Mouse (Mus musculus): Measurements from ENCODE around the gene Flnb.

Flnb gene

DNA sequence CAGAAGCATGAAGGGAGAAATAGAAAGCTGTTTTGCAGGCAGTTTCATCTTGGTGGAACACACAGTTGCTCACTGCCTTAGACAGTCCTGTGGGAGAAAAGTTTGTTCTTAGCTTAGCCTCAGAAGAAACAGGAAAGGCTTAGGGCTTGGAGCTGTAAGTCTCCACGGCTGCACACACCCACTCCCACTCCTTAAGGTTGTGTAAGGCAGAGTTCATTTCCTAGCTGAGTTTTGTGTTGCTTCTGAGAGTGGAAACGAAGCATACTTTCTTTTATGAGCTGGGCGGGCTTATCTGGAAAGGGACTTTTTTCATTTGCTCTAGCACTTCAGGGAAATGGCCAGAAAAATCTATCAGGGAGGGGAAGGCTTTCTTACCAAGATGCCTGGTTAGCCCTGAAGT lies 82.2 kb downstream of the Flnb start:
- no peak for DNase-seq (ENCODE audit: low spot score in 2 of 2)

GRCm38 (mm10) chr14:7900481-7901049 lies 82.8 kb downstream of the Flnb start:
- DNase-seq (ENCODE audit: low spot score in 2 of 2): peak; percentile 57 to 68

DNA sequence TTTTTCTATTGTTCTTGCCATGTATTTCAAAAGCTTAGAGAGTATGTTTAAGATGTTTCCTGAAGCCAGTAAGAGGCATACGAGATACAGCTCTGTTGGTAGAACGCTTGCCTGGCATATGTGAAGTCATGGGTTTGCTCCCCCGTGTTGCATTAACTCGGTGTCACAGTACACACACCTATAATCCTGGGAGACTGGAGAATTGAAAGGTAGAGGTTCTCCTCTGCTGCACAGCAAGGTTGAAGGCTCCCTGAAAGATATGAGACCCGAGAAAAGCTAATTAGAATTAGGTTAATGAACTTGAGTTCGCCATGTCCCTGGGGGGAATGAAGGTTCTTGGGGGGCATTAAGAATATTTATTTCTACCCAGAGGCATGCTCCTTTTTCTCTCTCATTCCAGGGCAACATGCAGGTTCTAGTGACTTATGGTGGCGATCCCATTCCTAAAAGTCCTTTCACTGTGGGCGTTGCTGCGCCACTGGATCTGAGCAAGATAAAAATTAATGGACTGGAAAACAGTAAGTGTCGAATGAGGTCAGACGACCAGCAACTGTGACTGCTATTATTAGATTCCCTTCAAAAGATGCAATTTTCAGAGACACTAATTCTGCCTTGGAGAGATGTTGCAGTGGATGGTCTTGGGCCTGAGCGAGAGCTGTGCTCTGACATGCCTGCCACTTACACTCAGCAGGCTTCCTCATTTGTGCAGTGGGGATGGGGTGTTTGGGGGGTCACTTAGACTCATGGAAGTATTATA lies 83.9 kb downstream of the Flnb start:
- no peak for DNase-seq (ENCODE audit: low spot score in 2 of 2)

DNA sequence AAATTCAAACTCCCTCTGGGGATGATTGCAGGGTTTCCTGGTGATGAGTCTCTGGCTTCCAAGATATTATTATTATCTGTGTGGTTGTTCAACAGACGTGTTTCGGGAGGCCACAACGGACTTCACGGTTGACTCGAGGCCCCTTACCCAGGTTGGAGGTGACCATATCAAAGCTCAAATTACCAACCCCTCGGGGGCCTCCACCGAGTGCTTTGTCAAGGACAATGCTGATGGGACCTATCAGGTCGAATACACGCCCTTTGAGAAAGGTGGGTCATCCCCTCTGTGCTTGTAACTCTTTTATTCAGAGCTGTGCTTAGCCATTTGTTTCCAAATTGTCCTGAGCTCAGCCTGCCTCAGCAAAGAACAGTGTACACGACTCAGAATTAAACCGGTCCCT lies 89.3 kb downstream of the Flnb start:
- no peak for DNase-seq (ENCODE audit: low spot score in 2 of 2)

DNA sequence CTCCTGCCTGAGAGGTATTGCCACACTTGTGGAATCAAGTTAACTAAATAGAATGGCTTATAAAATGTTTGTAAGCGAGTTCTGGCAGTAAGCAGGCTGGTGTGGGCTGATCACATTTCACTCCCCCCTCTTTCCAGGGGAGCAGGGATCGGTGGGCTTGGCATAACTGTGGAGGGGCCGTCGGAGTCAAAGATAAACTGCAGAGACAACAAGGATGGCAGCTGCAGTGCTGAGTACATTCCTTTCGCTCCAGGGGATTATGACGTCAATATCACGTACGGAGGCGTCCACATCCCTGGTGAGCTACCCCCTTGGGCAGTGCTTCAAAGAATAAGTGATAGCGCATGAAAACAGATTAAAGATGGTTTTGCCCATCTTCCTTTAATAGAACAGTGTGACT lies 91.7 kb downstream of the Flnb start:
- no peak for DNase-seq (ENCODE audit: low spot score in 2 of 2)

- DNase-seq (ENCODE audit: low spot score in 2 of 2): no peak
These were observed 96.1 kb downstream of the Flnb start for GRCm38 (mm10) chr14:7913842-7914241.

GRCm38 (mm10) chr14:7914461-7914860 lies 96.7 kb downstream of the Flnb start:
- no peak for DNase-seq (ENCODE audit: low spot score in 2 of 2)

GRCm38 (mm10) chr14:7918150-7918991 lies 100.6 kb downstream of the Flnb start:
- DNase-seq (ENCODE audit: low spot score in 2 of 2): no peak

DNA sequence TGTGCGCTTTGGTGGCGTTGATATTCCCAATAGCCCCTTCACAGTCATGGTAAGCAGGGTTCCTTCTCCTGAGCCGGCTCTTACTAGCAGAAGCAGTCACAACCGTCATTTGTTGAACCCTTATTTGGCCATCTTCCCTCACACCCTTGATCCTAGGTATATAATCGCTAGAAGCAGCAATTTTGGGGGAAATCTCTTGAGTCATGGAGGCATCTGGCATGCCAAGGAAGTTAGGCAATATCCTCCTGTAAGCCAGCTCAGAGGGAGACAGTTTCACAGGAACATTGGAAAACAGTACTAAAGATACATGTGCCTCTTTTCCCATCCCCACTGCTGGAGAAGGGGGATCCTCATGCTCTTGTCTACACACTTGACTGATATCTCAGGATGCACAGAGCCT lies 101.6 kb downstream of the Flnb start:
- DNase-seq (ENCODE audit: low spot score in 2 of 2): no peak

GRCm38 (mm10) chr14:7919921-7920320 lies 102.2 kb downstream of the Flnb start:
- DNase-seq (ENCODE audit: low spot score in 2 of 2): no peak

DNA sequence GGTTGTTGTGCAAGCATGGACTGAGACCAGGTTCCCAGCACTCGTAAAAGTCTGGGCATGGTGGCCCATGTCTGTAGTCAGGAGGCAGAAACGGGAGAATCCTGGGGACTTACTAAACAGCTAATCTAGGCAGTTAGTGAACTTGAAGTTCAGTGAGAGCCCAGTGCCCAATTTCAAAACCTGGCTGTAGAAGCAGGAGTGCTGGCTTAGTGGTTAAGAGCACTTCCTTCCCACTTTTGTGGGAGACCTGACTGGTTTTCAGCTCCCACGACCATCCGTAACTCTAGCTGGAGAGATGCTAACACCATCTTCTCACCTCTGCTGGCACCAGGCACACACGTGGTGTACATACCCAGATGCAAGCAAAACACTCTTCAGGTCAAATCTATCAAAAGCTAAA lies 103.7 kb downstream of the Flnb start:
- no peak for DNase-seq (ENCODE audit: low spot score in 2 of 2)

- no peak for DNase-seq (ENCODE audit: low spot score in 2 of 2)
These were observed 105.9 kb downstream of the Flnb start for GRCm38 (mm10) chr14:7923635-7924034.

GRCm38 (mm10) chr14:7928362-7928761 lies 110.6 kb downstream of the Flnb start:
- no peak for DNase-seq (ENCODE audit: low spot score in 2 of 2)

DNA sequence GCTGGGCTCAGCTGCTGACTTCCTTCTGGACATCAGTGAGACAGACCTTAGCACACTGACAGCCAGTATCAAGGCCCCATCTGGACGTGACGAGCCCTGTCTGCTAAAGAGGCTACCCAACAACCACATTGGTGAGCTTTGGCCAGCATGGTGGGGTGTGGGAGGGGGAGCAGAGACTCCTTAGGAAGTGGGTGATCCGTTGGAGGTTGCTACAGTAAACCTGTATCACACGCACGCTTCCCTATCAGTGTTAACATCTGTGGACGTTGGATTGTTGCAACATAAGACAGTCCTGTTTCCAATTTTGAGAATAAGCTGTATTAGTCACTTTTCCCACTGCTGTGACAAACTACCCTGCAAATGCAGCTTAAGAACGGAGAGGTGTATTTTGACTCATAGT lies 111.3 kb downstream of the Flnb start:
- no peak for DNase-seq (ENCODE audit: low spot score in 2 of 2)

- no peak for DNase-seq (ENCODE audit: low spot score in 2 of 2)
These were observed 114.4 kb downstream of the Flnb start for GRCm38 (mm10) chr14:7932151-7932550.

GRCm38 (mm10) chr14:7934166-7934565 lies 116.4 kb downstream of the Flnb start:
- no peak for DNase-seq (ENCODE audit: low spot score in 2 of 2)

DNA sequence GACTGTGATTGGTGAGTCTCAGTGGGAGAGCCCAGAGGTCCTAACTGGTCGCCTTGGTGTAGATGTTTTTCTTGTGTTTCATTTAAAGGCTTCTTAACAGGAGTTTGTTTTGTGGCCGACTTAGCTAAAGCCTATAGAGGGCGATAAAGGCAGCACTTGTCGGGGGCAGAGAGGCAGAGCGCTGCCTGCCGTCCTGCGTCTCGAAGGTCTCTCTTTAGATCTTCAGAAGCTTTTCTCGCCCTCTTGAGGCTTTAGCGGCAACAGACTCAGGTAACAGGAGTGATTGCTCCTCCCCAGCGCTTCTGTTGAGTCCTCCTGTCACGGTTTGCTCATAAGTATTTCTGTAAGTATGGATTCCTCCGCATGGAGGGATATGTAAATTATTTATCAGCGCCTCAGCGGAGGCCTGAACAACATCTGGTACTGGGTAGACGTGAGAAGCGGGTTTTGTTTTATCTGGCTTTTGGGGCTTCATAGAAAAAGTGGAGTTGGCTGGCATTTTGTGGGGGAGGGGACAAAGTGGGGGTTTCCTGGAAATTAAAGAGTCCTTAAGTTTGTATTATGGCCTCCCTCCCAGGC lies 119.4 kb downstream of the Flnb start:
- peak in 1 of 2 experiments; percentile 48 for DNase-seq (ENCODE audit: low spot score in 2 of 2)

DNA sequence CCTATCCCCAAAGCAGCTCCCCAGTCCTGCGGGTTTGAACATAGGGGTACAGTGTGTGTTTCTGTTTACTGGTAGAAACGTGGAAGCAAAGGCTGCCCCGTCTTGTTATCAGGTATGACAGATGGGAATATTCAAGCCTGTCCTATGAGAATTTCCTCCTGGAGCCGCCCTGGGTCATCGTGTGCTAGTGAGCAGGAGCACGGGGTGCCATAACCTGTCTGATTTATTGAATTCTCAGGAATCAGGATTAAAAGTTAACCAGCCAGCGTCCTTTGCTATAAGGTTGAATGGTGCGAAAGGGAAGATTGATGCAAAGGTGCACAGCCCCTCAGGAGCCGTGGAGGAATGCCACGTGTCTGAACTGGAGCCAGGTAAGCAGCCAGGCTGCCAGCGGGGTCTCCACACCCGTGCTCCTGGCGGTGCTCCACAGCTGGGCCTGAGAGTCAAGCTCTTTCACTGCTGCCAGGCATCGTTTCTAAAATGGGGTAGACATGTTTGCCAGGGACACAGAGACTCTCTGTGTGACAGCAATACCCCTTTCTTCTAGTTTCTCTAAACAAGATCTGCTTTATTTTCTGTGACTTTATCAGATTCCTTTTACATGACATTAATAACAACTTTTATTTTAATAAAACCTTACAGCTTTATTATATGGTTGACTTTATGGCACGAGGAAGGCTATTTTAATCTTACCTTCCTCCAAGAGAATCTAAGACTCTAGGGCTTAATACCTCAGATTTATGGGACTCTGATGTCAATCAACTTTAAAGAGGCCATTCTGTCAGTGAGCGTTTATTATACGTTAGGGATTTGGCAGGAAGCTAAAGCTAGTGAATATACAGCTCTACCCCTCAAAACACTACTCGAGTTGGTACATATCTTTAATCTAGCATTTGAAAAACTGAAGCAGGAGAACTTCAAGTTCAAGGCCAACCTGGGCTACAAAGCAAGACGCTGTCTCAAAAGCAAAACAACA lies 121.3 kb downstream of the Flnb start:
- no peak for DNase-seq (ENCODE audit: low spot score in 2 of 2)

DNA sequence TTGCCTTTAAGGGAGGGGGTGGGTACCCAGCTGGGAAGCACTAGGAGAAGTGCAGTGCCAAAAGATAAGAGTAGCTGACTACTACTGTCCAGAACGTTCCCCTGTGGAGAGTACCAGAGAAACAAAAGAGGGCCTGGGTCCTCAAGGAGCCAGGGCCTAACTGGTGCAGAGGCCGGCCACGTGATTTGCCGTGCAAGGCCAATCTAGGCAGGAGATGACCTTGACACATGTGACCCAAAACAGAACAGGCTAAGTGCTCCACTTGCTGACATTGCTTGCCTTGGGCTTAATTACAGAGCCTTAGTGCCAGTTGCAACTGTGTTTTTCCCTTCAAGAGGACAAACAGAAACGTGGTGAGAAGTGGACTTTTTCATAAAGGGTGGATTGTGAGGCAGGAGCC lies 123.7 kb downstream of the Flnb start:
- no peak for DNase-seq (ENCODE audit: low spot score in 2 of 2)

DNA sequence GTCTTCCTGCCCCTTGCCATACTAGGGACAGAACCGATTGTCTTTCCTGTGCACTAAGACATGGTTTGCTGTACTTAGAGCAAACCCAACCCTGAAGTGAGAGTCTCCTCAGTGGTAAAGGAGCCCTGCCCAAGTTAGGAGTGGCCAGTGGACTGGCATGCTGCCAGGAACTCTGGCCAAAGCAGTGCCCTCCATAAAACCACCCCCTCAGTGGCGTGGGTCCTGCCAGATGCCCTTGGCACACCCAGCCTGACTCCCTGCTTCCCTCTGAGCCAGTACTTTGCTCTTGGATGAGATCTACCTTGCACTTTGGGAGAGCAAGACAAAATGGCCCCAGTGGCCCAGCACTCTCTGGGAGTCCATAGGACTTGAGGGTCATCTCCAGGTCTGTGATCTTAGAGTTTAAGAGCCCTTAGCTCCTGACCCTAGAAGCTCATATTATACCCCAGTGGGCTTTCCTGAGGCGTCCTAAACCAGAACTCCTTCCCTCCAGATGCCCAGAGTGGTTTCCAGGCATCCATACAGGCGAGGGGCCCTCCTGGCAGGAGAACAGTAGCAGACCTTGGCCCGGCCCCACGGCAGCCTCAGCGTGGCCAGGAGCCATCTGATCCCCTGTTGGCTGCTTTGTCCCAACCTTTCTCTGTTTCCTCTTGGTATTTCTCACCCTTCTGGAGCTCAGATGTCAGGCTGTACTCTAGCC lies 125.5 kb downstream of the Flnb start:
- DNase-seq (ENCODE audit: low spot score in 2 of 2): peak in 1 of 2 experiments; percentile 42

GRCm38 (mm10) chr14:7943801-7944135 lies 126.0 kb downstream of the Flnb start:
- DNase-seq (ENCODE audit: low spot score in 2 of 2): no peak

Measured in frontal cortex, postnatal 36 days (tissue).